Mouse (Mus musculus) olfactory bulb, adult 2 months (tissue): ENCODE data around the gene Tvp23b. TPM values are rescaled to one million over a fixed set of nuclear protein-coding genes. Genes with fewer than 3 reads are reported as not detected.

ENCODE experiments used
- H3K27ac ChIP-seq: fragments of 200-500 bp; 2 replicates; pipeline ENCODE4 v1.5.1; 2012; ENCODE audit warnings: low read depth, low read length; ENCODE audit not compliant: insufficient read depth
- H3K4me1 ChIP-seq: fragments of 200-500 bp; 2 replicates; pipeline ENCODE4 v1.6.1; 2012; ENCODE audit warnings: low read length; ENCODE audit not compliant: control insufficient read depth, insufficient read depth
- H3K4me3 ChIP-seq: fragments of 200-500 bp; 2 replicates; pipeline ENCODE4 v1.5.1; 2012; ENCODE audit warnings: mild to moderate bottlenecking, low read depth, low read length, moderate library complexity; ENCODE audit not compliant: insufficient read depth
- CTCF ChIP-seq: fragments of 200-500 bp; IDR thresholded peaks from 2 replicates; pipeline ENCODE4 v1.5.1; 2012; ENCODE audit warnings: low read depth, mild to moderate bottlenecking, low read length, moderate library complexity; ENCODE audit not compliant: insufficient read depth
- POLR2A ChIP-seq: fragments of 200-500 bp; IDR thresholded peaks from 2 replicates; pipeline ENCODE4 v1.6.1; 2012; ENCODE audit warnings: mild to moderate bottlenecking, low read depth, low read length, moderate library complexity; ENCODE audit not compliant: insufficient read depth
- WGBS: fragments of 180-500 bp; shearing (Covaris S2); methylation state at CpG from one replicate; pipeline ENCODE4 v1.1.7; 2018; 5-methylcytosine and 5-hydroxymethylcytosine counted together
- polyA plus RNA-seq: library from polyadenylated mRNA; stranded (reverse); fragments of >200 nt; gene quantifications from 2 replicates; pipeline ENCODE4 v1.2.4, GENCODE M21; 2012; ENCODE audit warnings: low replicate concordance; ENCODE audit not compliant: missing spikeins, insufficient read depth, insufficient read length

Gene Tvp23b
- polyA plus RNA-seq, 1 experiment: not detected

- WGBS: 93% methylated on average over 3 of the region's 3 CpGs
- no peak for TF ChIP-seq CTCF
- TF ChIP-seq POLR2A: no peak
Observed at GRCm38 (mm10) chr11:62954766-62955165, 75.5 kb downstream of the Tvp23b start.

DNA sequence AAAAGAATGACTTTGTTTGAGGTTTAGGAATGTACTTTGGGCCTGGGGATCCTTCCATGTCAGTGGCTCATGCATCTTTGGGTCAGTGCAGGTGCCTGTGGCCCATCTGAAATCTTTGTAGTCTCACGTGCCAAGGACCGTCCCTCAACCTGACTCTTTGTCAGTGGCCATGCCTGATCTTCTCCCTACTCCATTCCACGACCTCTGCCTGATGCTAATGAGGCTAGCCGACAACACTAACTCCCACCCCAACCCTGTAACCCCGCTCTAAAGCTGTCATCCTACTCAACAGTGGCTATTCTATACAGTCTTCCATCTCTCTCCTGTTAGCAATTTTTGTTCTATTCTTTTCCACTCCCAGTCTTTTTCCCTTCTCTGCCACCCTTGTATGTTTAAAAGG, 75.9 kb downstream of the Tvp23b start:
- no peaks in the 10 kb centered on the region for H3K4me1 ChIP-seq
- WGBS: 93% methylated on average over 5 of the region's 5 CpGs
- TF ChIP-seq POLR2A (no peak), CTCF (no peak)
- H3K4me3 ChIP-seq: no peak overlapping the region
- H3K27ac ChIP-seq: no peak overlapping the region

More at GRCm38 (mm10) chr11:62954766-62955165, 75.5 kb downstream of the Tvp23b start:
- Histone ChIP-seq H3K4me1 (no peaks in the 10 kb centered on the region), H3K27ac (no peak overlapping the region), H3K4me3 (no peak overlapping the region)

GRCm38 (mm10) chr11:62955776-62956175, 76.5 kb downstream of the Tvp23b start:
- 42% methylated on average over 6 of the region's 6 CpGs for WGBS
- TF ChIP-seq POLR2A (no peak), CTCF (no peak)
- Histone ChIP-seq H3K27ac (no peak overlapping the region), H3K4me1 (no peaks in the 10 kb centered on the region), H3K4me3 (no peak overlapping the region)

DNA sequence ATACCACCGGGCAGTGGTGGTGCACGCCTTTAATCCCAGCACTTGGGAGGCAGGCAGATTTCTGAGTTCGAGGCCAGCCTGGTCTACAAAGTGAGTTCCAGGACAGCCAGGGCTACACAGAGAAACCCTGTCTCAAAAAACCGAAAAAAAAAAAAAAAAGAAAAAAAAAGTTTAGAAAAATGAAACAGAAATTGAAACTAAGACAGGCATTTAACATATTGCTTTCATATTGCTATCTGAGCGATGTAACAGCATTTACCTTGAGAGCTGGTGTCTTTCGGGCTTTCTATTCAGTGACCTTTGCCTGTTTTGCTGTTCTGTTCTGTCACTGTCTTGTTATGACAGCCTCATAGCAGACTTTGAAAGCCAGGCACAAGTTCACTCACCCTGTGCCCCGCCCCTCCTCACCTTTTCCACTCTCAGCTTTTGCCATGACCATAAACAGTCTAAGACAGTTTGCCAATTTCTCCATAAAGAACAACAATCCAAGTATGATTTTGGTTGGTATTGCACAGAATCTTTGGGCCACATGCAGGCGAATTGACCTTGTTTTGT, 78.4 kb downstream of the Tvp23b start:
- Histone ChIP-seq H3K4me3 (no peak overlapping the region), H3K4me1 (no peaks in the 10 kb centered on the region), H3K27ac (no peak overlapping the region)
- 92% methylated on average over 8 of the region's 8 CpGs for WGBS
- TF ChIP-seq CTCF (no peak), POLR2A (no peak)

- H3K4me3 ChIP-seq: no peak overlapping the region
Observed at GRCm38 (mm10) chr11:62963292-62963691, 84.0 kb downstream of the Tvp23b start.

GRCm38 (mm10) chr11:62966424-62966764, 87.1 kb downstream of the Tvp23b start:
- 46% methylated on average over 3 of the region's 3 CpGs for whole genome bisulfite sequencing
- no peak for TF ChIP-seq CTCF
- no peak for TF ChIP-seq POLR2A
- peak overlapping the region; percentile 64 for H3K27ac ChIP-seq
- H3K4me1 ChIP-seq: peaks cover 7% of the 10 kb centered on the region; the same call in 1 of the 2 replicates
- H3K4me3 ChIP-seq: no peak overlapping the region

More at GRCm38 (mm10) chr11:62963292-62963691, 84.0 kb downstream of the Tvp23b start:
- no peak overlapping the region for H3K27ac ChIP-seq
- TF ChIP-seq CTCF (no peak), POLR2A (no peak)
- WGBS: 91% methylated on average over 4 of the region's 4 CpGs
- H3K4me1 ChIP-seq: peaks cover 7% of the 10 kb centered on the region; the same call in 1 of the 2 replicates

Other genes with a start within 250 kb of the Tvp23b start
- not detected in 2 replicates for gene Lrrc75a, start 230.9 kb upstream of the Tvp23b start, polyA plus RNA-seq
- not detected in 2 replicates for gene Mmgt2, start 230.8 kb upstream of the Tvp23b start, polyA plus RNA-seq
- not detected in 2 replicates for gene Zfp287, start 147.6 kb upstream of the Tvp23b start, polyA plus RNA-seq
- not detected in 2 replicates for gene Gm10428, start 126.4 kb upstream of the Tvp23b start, polyA plus RNA-seq
- not detected in 2 replicates for gene Zfp286, start 90.0 kb upstream of the Tvp23b start, polyA plus RNA-seq
- gene Trim16, start 59.2 kb upstream of the Tvp23b start, polyA plus RNA-seq: not detected in 2 replicates
- gene Fbxw10, start 32.4 kb upstream of the Tvp23b start, polyA plus RNA-seq: not detected in 2 replicates
- not detected in 2 replicates for gene Cdrt4, start 71.7 kb downstream of the Tvp23b start, polyA plus RNA-seq
- not detected in 2 replicates for gene Tekt3, start 182.2 kb downstream of the Tvp23b start, polyA plus RNA-seq
- gene Pmp22, start 249.5 kb downstream of the Tvp23b start, polyA plus RNA-seq: not detected in 2 replicates